Mouse (Mus musculus) ES-E14 (cell line): ENCODE data around the gene Dync1i1. TPM values are rescaled to one million over a fixed set of nuclear protein-coding genes. Genes with fewer than 3 reads are reported as not detected.

Experiments used
- DNase-seq: peaks from one replicate; pipeline ENCODE4 v3.0.0-alpha.2; 2013; ENCODE audit warnings: low read depth, low spot score
- H3K27ac ChIP-seq: 2 replicates; pipeline ENCODE4 v1.5.1; 2012; ENCODE audit warnings: low read depth, mild to moderate bottlenecking, low read length, moderate library complexity, mixed read lengths; ENCODE audit not compliant: poor library complexity, insufficient read depth, severe bottlenecking
- H3K36me3 ChIP-seq: 2 replicates; pipeline ENCODE4 v1.6.1; 2012; ENCODE audit warnings: mild to moderate bottlenecking, low read length, moderate library complexity, mixed read lengths; ENCODE audit not compliant: control insufficient read depth, poor library complexity, insufficient read depth, severe bottlenecking
- H3K4me1 ChIP-seq, 2 experiments: fragments of 150-350 bp in 1 of 2; sonication (generic) in 1 of 2; 2 replicates each; pipeline ENCODE4 v1.6.1; 2012; ENCODE audit warnings: low read length in 2 of 2, mild to moderate bottlenecking in 1 of 2, mixed read lengths in 1 of 2; ENCODE audit not compliant: control insufficient read depth in 2 of 2, insufficient read depth in 2 of 2, poor library complexity in 1 of 2
- H3K4me3 ChIP-seq, 2 experiments: fragments of 150-350 bp in 1 of 2; sonication (generic) in 1 of 2; 2 replicates each; pipeline ENCODE4 v1.5.1; 2012; ENCODE audit warnings: low read length in 2 of 2, low read depth in 1 of 2, mild to moderate bottlenecking in 1 of 2, mixed read lengths in 1 of 2; ENCODE audit not compliant: insufficient read depth in 1 of 2, poor library complexity in 1 of 2, severe bottlenecking in 1 of 2
- H3K9ac ChIP-seq: 2 replicates; pipeline ENCODE4 v1.6.1; 2012; ENCODE audit warnings: low read depth, mild to moderate bottlenecking, low read length, mixed read lengths; ENCODE audit not compliant: poor library complexity, insufficient read depth, severe bottlenecking
- H3K9me3 ChIP-seq: fragments of 150-350 bp; sonication (generic); 2 replicates; pipeline ENCODE4 v1.6.1; 2012; ENCODE audit warnings: low read depth, mild to moderate bottlenecking, low read length; ENCODE audit not compliant: control insufficient read depth, insufficient read depth
- CHD2 ChIP-seq: IDR thresholded peaks from 2 replicates; pipeline ENCODE4 v1.6.1; 2014; ENCODE audit warnings: mild to moderate bottlenecking, low read depth, low read length, inconsistent platforms
- HCFC1 ChIP-seq: IDR thresholded peaks from 2 replicates; pipeline ENCODE4 v1.6.1; 2012; ENCODE audit warnings: low read length, inconsistent platforms, borderline replicate concordance; ENCODE audit not compliant: insufficient read depth
- MAFK ChIP-seq: IDR thresholded peaks from 2 replicates; pipeline ENCODE4 v1.6.1; 2014; ENCODE audit warnings: mild to moderate bottlenecking, low read depth, low read length, inconsistent platforms; ENCODE audit not compliant: insufficient read depth
- ZC3H11A ChIP-seq: IDR thresholded peaks from 2 replicates; pipeline ENCODE4 v1.6.1; 2012; ENCODE audit warnings: low read depth, mild to moderate bottlenecking, inconsistent platforms, low read length, borderline replicate concordance
- ZNF384 ChIP-seq: IDR thresholded peaks from 2 replicates; pipeline ENCODE4 v1.6.1; 2012; ENCODE audit warnings: low read depth, low read length, inconsistent platforms
- in situ Hi-C, 2 experiments: fragments of 600-800 bp; cut with MboI; formaldehyde crosslinking; loops; one replicate each; pipeline ENCODE4 v1.15.1; 2025; ENCODE audit warnings: low sequenced_read_pairs in 2 of 2, inconsistent platforms in 1 of 2; ENCODE audit not compliant: unreplicated experiment in 2 of 2
- total RNA-seq: library from RNA; depleted of rRNA; stranded (reverse); fragments of 300-350 nt; gene quantifications from 2 replicates; pipeline ENCODE4 v1.2.3, GENCODE M21; 2012

The Dync1i1 gene
- total RNA-seq, 1 experiment: 0.71 TPM

DNA sequence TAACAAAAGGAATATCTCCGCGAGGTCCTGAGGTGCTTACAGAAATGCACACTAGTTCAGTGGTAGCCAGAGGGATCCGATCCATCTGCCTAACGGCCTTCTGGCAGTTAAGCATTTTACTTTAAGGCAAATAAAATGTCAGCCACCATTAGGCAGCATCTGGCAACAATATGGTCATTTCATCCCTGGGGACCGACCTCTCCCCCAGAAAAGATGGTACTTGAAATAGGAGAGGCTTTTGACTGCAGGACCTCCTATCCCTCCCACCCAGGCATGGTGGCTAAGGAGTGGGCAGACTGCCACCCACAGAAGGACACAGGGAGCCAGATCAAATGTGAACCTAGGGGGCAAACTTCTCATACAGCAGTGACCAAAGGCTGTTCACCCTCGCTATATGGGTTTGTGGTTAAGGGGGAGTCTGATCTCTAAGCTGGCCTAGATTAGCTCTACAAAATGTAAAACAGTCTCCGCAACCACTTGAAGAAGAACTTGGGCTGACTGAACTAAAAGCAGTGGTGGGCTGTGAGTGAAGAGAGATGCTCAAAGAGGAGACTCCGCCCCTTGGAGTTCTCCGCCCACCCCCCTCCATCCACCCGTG is 231.0 kb downstream of the Dync1i1 start:
- Histone ChIP-seq H3K27ac (no peak overlapping the region), H3K9ac (no peak overlapping the region), H3K9me3 (no peaks in the 10 kb centered on the region), H3K36me3 (no peaks in the 10 kb centered on the region), H3K4me3 (no peak overlapping the region), H3K4me1 (no peaks in the 10 kb centered on the region)
- DNase-seq: no peak
- in situ Hi-C loops: no loop called here
- no peak for TF ChIP-seq MAFK
- TF ChIP-seq CHD2: no peak
- no peak for TF ChIP-seq ZNF384
- no peak for TF ChIP-seq HCFC1
- no peak for TF ChIP-seq ZC3H11A

- no peak overlapping the region for H3K4me3 ChIP-seq
- no peak for DNase-seq
- no peaks in the 10 kb centered on the region for H3K4me1 ChIP-seq
- no peaks in the 10 kb centered on the region for H3K36me3 ChIP-seq
- no peaks in the 10 kb centered on the region for H3K9me3 ChIP-seq
- no peak for TF ChIP-seq MAFK
- TF ChIP-seq HCFC1: no peak
- no peak for TF ChIP-seq CHD2
- TF ChIP-seq ZNF384: no peak
- H3K27ac ChIP-seq: no peak overlapping the region
- in situ Hi-C loops: no loop called here
- H3K9ac ChIP-seq: no peak overlapping the region
Measured at GRCm38 (mm10) chr6:5960728-5961127, 235.3 kb downstream of the Dync1i1 start.

DNA sequence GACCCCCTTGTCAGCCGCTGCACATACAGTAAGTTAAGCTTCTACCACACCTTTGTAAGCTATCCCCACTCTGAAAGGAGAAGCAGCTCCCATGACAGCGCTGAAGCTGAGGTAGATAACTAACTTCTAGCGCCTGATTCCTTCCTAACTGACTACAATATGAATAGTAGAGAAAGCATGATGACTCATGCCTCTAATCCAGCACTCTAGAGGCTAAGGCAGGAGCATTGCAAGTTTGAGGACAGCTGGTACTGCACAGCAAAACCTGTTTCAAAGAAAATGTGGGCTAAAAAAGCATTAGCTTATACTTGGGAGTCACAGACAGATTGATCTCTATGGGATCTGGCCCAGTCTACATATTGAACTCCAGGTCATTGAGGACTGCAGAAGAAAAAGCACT is 236.5 kb downstream of the Dync1i1 start:
- Histone ChIP-seq H3K36me3 (no peaks in the 10 kb centered on the region), H3K4me1 (no peaks in the 10 kb centered on the region), H3K9me3 (no peaks in the 10 kb centered on the region), H3K9ac (no peak overlapping the region), H3K27ac (no peak overlapping the region), H3K4me3 (no peak overlapping the region)
- in situ Hi-C loops: no loop called here
- TF ChIP-seq ZC3H11A (no peak), HCFC1 (no peak), ZNF384 (no peak), CHD2 (no peak), MAFK (no peak)
- DNase-seq: no peak

GRCm38 (mm10) chr6:5966376-5966775 is 240.9 kb downstream of the Dync1i1 start:
- Histone ChIP-seq H3K36me3 (no peaks in the 10 kb centered on the region), H3K9me3 (no peaks in the 10 kb centered on the region), H3K9ac (no peak overlapping the region), H3K4me1 (no peaks in the 10 kb centered on the region), H3K27ac (no peak overlapping the region), H3K4me3 (no peak overlapping the region)
- no peak for TF ChIP-seq CHD2
- no peak for TF ChIP-seq ZNF384
- no peak for TF ChIP-seq HCFC1
- no peak for TF ChIP-seq ZC3H11A
- no peak for TF ChIP-seq MAFK
- in situ Hi-C loops: no loop called here
- no peak for DNase-seq
